Mouse (Mus musculus): Measurements from ENCODE around the gene Dmac2. TPM values are rescaled to one million over a fixed set of nuclear protein-coding genes. Genes with fewer than 3 reads are reported as not detected.
A peak's percentile ranks its signal among the peaks of the same experiment; 100 is the strongest.

Dmac2 gene
- total RNA-seq, 2 experiments from 2014 or later, result 51.0 to 55.7 TPM

- no peak for TF ChIP-seq CTCF (IDR thresholded peaks at IDR 0.05)
- Histone ChIP-seq H3K4me3 (no peak overlapping the region), H3K27ac (no peak overlapping the region)
- intact Hi-C loops (cut with DNase I), result no loop called here
- no peak for DNase-seq (ENCODE audit: extremely low spot score in 1 of 2, low spot score in 2 of 2)
Measured at GRCm38 (mm10) chr7:25593859-25594258, 25.4 kb upstream of the Dmac2 start.

DNA sequence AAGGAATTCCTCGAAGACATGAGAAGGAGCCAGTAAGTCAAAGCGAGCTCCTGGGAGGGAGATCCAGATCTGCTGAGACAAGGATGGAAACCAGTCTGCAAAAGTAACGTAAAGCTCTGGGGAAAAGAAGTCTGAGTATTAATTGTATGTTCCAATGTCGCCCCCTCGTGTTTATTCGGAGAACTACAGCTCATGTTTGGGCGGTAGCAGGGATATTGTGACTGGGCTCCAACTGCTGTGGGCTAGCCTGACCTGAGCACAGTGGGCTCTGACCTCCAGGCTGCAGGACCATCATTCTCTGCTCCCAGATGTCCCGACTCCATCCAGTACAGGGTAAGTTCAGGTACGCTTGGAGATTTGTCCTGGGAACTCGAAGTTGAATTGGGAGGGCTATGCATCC, 19.6 kb upstream of the Dmac2 start:
- intact Hi-C loops (cut with DNase I), result loop anchor here (2.0 to 5.0 kb wide), 2 partner anchors 112 to 175 kb away; no protein-coding TSS in a partner anchor
- DNase-seq (ENCODE audit: extremely low spot score in 1 of 2, low spot score in 2 of 2), result peak; percentile 64 to 78
- TF ChIP-seq CTCF (IDR thresholded peaks at IDR 0.05), result peak; percentile 94
- Histone ChIP-seq H3K27ac (no peak overlapping the region), H3K4me3 (no peak overlapping the region)

- intact Hi-C loops (cut with DNase I), result loop anchor here (2.0 kb wide), 1 partner anchor 176 kb away; no protein-coding TSS in a partner anchor
- TF ChIP-seq CTCF (IDR thresholded peaks at IDR 0.05), result no peak
- DNase-seq (ENCODE audit: extremely low spot score in 1 of 2, low spot score in 2 of 2), result no peak
- Histone ChIP-seq H3K27ac (no peak overlapping the region), H3K4me3 (no peak overlapping the region)
Measured at GRCm38 (mm10) chr7:25600666-25601065, 18.5 kb upstream of the Dmac2 start.

DNA sequence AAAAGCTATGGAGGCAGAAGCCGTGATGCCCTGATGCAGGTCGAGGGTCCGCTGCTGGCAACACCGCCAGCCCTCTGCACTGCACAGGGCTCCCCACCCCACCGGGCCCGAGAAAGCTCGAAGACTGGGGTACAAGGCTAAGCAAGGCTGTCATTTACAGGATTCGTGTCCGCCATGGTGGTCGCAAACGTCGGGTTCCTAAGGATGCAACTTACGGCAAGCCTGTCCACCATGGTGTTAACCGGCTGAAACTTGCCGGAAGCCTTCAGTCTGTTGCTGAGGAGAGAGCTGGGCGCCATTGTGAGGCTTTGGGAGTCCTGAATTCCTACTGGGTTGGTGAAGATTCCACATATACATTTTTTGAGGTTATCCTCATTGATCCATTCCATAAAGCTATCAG, 17.9 kb upstream of the Dmac2 start:
- no peak for DNase-seq (ENCODE audit: extremely low spot score in 1 of 2, low spot score in 2 of 2)
- no peak for TF ChIP-seq CTCF (IDR thresholded peaks at IDR 0.05)
- intact Hi-C loops (cut with DNase I), result loop anchor here (2.0 kb wide), 1 partner anchor 177 kb away; no protein-coding TSS in a partner anchor
- Histone ChIP-seq H3K27ac (no peak overlapping the region), H3K4me3 (no peak overlapping the region)

DNA sequence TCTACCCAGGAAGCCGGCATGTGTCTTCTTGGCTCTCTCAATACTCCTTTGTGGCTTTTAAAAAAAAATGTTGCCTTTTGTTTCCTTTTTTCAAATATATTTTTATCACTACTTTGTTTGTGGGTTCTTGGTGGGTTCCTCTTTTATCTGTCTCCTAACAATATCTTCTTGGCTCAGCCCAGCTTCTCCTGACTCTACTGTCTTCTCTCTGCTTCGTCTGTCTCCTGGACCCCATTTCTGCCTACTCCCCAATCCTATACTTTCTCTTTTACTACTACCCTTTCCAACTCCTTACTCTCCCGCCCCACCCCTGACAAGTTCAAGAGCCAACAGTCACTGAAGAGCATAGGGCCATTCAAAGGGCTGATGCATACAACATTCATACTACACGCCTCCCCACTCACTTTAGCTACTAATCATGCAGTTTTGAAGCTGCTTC, 12.6 kb upstream of the Dmac2 start:
- no peak for TF ChIP-seq CTCF (IDR thresholded peaks at IDR 0.05)
- H3K27ac ChIP-seq, result no peak overlapping the region
- intact Hi-C loops (cut with DNase I), result no loop called here
- no peak overlapping the region for H3K4me3 ChIP-seq
- no peak for DNase-seq (ENCODE audit: extremely low spot score in 1 of 2, low spot score in 2 of 2)

GRCm38 (mm10) chr7:25607196-25607595, 12.0 kb upstream of the Dmac2 start:
- Histone ChIP-seq H3K4me3 (no peak overlapping the region), H3K27ac (no peak overlapping the region)
- intact Hi-C loops (cut with DNase I), result no loop called here
- DNase-seq (ENCODE audit: extremely low spot score in 1 of 2, low spot score in 2 of 2), result peak in 1 of 2 experiments; percentile 6
- TF ChIP-seq CTCF (IDR thresholded peaks at IDR 0.05), result no peak

- no peak overlapping the region for H3K4me3 ChIP-seq
- intact Hi-C loops (cut with DNase I), result no loop called here
- H3K27ac ChIP-seq, result no peak overlapping the region
- DNase-seq (ENCODE audit: extremely low spot score in 1 of 2, low spot score in 2 of 2), result peak in 1 of 2 experiments; percentile 6
- TF ChIP-seq CTCF (IDR thresholded peaks at IDR 0.05), result no peak
Measured at GRCm38 (mm10) chr7:25610056-25610455, 9.2 kb upstream of the Dmac2 start.

- no peak for DNase-seq (ENCODE audit: extremely low spot score in 1 of 2, low spot score in 2 of 2)
- intact Hi-C loops (cut with DNase I), result no loop called here
- Histone ChIP-seq H3K27ac (no peak overlapping the region), H3K4me3 (no peak overlapping the region)
- TF ChIP-seq CTCF (IDR thresholded peaks at IDR 0.05), result no peak
Measured at GRCm38 (mm10) chr7:25611501-25611900, 7.7 kb upstream of the Dmac2 start.

DNA sequence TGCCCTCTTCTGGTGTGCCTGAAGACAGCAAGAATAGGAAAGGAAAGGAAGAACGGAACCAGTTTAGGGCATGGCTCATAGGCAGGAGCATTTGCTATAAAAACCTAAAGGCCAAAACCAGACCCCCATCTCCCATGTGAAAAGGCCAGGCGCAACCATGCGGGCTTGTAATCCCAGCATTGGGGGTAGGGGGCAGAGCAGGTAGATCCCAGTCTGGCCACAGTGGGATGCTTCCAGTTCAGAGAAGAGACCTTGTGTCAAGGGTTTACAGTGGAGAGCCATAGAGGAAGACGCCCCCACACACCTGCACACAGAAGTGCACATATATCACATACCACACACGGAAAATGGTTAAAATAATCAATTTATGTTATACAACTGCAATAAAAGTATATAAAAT, 5.1 kb upstream of the Dmac2 start:
- no peak for TF ChIP-seq CTCF (IDR thresholded peaks at IDR 0.05)
- Histone ChIP-seq H3K27ac (no peak overlapping the region), H3K4me3 (no peak overlapping the region)
- peak in 1 of 2 experiments; percentile 8 for DNase-seq (ENCODE audit: extremely low spot score in 1 of 2, low spot score in 2 of 2)
- intact Hi-C loops (cut with DNase I), result no loop called here

- TF ChIP-seq CTCF (IDR thresholded peaks at IDR 0.05), result no peak
- no peak overlapping the region for H3K4me3 ChIP-seq
- peak in 1 of 2 experiments; percentile 6 for DNase-seq (ENCODE audit: extremely low spot score in 1 of 2, low spot score in 2 of 2)
- intact Hi-C loops (cut with DNase I), result no loop called here
- H3K27ac ChIP-seq, result no peak overlapping the region
Measured at GRCm38 (mm10) chr7:25614831-25615705, 4.1 kb upstream of the Dmac2 start.

- peak in 1 of 2 experiments; percentile 6 for DNase-seq (ENCODE audit: extremely low spot score in 1 of 2, low spot score in 2 of 2)
- no peak for TF ChIP-seq CTCF (IDR thresholded peaks at IDR 0.05)
- Histone ChIP-seq H3K4me3 (no peak within 1 kb of the TSS), H3K27ac (no peak within 1 kb of the TSS)
- intact Hi-C loops (cut with DNase I), result no loop called here
Measured at GRCm38 (mm10) chr7:25615706-25616011, 3.6 kb upstream of the Dmac2 start, which contains the start of gene Erich4. Gene Erich4 (minus strand): TSS chr7:25615892.

- intact Hi-C loops (cut with DNase I), result no loop called here
- peak in 1 of 2 experiments; percentile 5 for DNase-seq (ENCODE audit: extremely low spot score in 1 of 2, low spot score in 2 of 2)
- Histone ChIP-seq H3K4me3 (no peak overlapping the region), H3K27ac (no peak overlapping the region)
- TF ChIP-seq CTCF (IDR thresholded peaks at IDR 0.05), result no peak
Measured at GRCm38 (mm10) chr7:25617376-25618160, 1.6 kb upstream of the Dmac2 start.
